Mouse (Mus musculus) erythroid progenitor cell, adult 5-6 weeks (primary cell): ENCODE measurements around the gene Chmp2b. TPM values are rescaled to one million over a fixed set of nuclear protein-coding genes. Genes with fewer than 3 reads are reported as not detected.
A peak's percentile ranks its signal among the peaks of the same experiment; 100 is the strongest.

Source experiments
- ATAC-seq: replicated peaks from 2 replicates; pipeline ENCODE4 v1.8.0; 2016; ENCODE audit warnings: moderate number of reproducible peaks, mild to moderate bottlenecking, moderate TSS enrichment, inconsistent platforms; ENCODE audit not compliant: poor library complexity, low FRiP score, severe bottlenecking
- total RNA-seq, 2 experiments: library from RNA; stranded (forward) in 1 of 2; stranded (reverse) in 1 of 2; fragments of 150-400 nt in 1 of 2; fragments of 186-747, 209-891 nt in 1 of 2; gene quantifications; 2 replicates each; pipeline versions ENCODE4 v1.2.3 to v1.2.4; 2015 to 2017; ENCODE audit warnings: low replicate concordance in 2 of 2

The Chmp2b gene
- total RNA-seq (2015; ENCODE audit: low replicate concordance): 11.2 and 16.8 TPM in 2 replicates
- total RNA-seq (2017; ENCODE audit: low replicate concordance): 3.3 TPM in 2 replicates

GRCm38 (mm10) chr16:65561963-65562863 lies at the start of gene Chmp2b:
TSS of gene Chmp2b (minus strand) at chr16:65562726.
- ATAC-seq: peak; percentile 82

DNA sequence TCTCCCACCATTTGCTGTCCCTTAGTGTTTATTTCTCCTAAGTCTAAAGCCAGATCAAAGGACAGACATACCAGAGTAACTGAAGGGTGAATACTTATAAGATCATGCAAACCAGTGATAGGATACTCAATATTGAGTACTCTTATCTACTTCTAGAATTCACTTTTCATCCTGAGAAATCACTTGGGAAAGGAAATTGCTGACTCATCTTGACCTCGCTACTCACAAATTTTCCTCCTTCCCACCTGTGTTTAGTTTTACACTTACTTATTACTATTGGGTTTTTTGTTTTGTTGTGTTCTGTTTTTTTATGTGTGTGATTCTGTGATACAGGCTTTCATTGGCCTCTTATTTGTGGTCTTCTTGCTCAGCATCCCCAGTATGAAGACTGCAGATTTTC lies 49.2 kb upstream of the Chmp2b start:
- no peak for ATAC-seq

DNA sequence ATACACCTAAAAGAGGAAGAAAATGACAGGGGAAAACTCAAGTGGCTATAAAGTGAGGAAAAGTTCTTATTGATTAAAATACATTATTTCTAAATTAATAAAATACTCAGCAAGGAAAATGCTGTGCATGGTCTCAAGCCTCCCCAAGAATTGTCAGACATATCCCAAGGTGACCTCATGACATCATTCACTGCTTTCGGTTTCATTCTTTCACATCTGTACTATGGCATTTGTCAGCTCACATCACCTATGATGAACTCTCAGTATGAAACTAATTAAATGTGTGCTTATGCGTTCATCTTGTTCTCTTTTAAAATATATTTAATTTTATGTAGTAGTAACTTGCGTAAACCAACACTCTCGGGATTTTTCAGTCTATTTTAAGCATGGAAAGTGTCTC lies 38.3 kb upstream of the Chmp2b start:
- ATAC-seq: no peak

GRCm38 (mm10) chr16:65586111-65586865 lies 23.8 kb upstream of the Chmp2b start:
- no peak for ATAC-seq

GRCm38 (mm10) chr16:65585699-65586098 lies 23.2 kb upstream of the Chmp2b start:
- ATAC-seq: no peak

DNA sequence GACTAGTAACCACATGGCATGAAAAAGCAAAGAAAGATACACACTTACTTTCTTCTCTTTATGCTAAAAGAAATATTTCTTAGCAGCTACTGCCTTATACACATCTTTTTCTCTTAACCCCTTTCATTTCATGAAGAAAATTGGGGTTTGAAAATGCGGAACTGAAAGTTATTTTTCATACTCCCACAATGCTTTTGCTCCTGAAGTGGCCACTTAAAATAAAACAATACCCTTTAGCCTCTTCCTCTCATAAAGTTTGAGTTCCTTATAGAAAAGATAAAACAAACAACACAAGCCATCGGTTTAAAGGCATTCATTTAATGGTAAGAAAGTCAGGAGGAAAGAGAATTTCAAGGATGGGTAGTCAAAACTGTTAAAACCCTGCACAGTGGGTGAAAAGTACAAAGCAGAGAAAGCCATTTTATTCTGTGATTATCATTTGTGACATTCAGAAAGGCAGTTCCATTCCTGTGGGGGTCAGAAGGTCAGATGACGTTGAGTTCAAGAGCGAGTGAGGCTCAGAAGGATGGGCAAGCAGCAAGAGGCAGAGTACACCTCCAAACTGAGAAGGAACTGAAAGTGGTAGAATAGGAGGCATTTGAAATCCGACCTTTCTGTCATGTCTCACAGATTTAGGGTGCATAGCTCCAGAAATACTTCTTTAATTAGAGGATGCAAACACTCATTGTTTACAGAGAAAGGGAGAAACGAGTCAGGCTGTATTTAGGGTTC lies 14.9 kb upstream of the Chmp2b start:
- no peak for ATAC-seq

DNA sequence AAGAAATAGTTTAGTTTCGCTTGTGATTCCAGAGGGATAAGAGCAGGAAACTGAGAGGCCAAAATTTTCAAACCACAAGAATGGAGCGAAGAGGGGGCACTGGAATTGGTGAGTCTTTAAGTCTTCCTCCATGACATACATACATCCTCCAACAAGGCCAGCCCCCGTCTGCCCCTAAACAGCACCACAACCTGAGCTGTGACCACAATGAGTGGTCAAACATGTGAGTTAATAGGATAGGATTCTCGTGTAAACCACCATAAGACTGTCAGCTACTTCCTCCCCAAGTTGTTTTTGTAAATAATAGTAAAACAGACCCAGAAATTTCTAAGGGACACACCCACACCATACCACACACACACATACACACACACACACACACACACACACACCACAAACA lies 6.3 kb upstream of the Chmp2b start:
- no peak for ATAC-seq

DNA sequence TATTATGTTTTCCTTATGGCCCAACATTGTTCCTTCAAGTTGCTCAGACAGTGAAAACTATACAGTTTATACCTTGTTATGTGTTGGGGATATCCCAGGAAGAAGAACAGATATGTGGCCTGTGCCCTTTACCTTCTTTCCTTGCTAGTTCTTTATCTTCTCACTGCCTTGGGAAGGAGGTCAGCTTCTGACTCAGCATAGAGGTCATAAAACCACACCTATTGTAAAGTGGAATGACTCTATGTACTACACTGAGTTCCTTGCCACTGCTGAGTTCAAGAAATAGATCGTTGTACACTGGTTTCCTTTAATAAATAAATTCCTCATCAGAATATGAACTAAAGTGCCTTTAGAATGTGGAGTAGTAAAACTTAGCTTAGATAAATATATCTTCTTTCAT lies 2.4 kb upstream of the Chmp2b start:
- ATAC-seq: no peak

DNA sequence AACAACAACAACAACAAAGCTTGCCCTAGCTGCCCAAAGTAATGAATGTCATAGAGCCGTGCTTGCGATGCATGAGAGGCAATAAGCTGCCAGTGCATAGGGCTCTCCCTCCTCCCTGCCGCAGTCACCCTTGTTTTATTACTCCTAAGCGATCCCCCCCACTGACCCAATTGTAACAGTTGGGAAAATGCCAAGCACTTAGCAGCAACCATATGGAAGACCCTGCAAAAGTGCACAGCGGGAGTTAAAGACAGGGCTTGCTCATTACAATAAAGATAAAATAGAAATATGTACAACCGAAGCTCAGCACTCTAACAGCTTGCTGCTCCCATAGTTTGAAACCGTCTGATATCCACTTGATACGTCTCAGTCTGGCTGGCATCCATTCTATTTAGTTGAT lies 1.8 kb upstream of the Chmp2b start:
- ATAC-seq: no peak

- ATAC-seq: peak; percentile 44
Measured at GRCm38 (mm10) chr16:65562864-65563206, 309 bp upstream of the Chmp2b start.

- ATAC-seq: no peak
Measured at GRCm38 (mm10) chr16:65560996-65561962, 1.2 kb downstream of the Chmp2b start.

DNA sequence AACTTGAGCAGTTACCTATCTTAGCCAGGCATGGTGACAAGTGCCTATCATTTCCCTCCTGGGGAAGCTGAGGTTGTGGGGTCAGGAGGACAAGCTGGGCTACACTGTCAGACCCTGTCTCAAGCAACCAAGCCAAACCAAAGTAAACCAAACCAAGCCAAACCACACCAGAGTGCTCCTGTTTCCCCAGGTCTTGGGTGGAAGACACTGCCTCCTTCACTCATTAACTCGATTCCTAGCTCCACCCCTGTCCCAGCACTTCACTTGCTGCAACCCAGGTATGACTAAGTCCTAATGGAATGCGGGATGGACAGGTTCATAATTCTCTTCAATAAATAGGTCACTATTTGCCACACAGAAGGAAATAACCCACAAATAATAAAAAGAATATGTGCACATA lies 2.9 kb downstream of the Chmp2b start:
- no peak for ATAC-seq

- ATAC-seq: no peak
Measured at GRCm38 (mm10) chr16:65557369-65557768, 5.2 kb downstream of the Chmp2b start.

GRCm38 (mm10) chr16:65554267-65554666 lies 8.3 kb downstream of the Chmp2b start:
- no peak for ATAC-seq

DNA sequence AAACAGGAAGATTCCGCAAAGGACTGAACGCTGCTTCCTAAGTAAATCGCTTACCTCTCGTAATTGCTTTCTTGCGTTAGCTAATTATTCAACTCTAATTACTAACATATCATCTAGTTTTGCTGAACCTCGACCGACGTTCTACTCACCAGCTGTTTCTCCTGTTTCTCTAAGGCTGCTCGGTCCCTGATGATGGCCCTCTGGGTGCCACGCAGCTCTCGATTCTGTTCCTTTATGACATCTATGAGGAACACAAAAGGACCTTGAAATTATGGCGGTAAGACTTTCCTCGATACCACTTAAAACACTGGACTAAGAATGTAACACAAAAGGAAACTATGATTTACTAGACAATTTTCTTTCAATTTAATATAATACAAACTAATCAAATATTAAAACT lies 11.7 kb downstream of the Chmp2b start:
- no peak for ATAC-seq

DNA sequence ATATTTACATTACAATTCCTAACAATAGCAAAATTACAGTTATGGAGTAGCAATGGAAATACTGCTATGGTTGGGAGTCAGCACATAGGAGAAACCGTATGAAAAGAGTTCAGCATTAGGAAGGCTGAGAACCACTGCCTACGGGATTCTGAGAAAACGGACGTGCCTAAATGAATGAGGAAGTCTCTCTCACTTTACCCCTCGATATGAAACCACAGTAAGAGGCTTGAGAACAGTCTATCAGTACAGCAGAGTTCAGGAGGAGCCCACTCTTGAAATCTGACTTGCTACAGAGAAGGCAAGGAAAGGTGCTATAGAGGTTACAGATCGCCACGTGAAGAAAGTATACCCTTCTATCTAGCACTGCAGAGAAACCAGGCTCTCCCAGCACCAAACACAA lies 13.6 kb downstream of the Chmp2b start:
- ATAC-seq: no peak

GRCm38 (mm10) chr16:65543676-65544293 lies 18.7 kb downstream of the Chmp2b start:
- no peak for ATAC-seq

DNA sequence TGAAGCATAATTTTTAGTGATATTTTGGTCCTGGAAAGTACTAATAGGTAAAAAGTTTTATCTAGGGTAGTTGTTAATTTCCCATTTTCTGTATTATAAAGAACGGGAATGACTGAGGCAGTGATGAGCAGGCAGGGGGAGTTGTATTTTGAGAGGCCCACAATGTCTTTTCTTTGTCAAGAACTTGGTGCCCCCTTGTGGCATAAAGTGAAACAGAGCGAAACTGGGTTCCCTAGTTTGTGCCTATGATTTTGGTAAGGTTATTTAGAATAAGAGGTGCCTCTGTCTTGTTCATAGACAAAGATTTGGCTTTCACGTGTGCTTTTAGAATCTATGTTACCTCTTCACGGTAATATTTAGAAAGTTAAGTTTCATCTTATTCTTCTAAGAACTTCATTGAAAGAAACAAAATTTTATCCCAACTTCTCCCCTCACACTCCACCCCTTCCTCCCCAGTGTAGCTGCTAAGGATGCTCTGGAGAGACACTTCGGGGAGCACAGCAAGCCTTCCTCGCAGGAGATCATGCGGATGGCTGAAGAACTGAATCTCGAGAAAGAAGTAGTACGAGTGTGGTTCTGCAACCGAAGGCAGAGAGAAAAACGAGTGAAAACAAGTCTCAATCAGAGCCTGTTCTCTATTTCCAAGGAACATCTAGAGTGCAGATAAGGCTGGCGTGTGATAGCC lies 29.1 kb downstream of the Chmp2b start:
- ATAC-seq: no peak
